Mouse (Mus musculus) thymus, adult 2 months (tissue): Measurements from ENCODE around the gene Flt3l. TPM values are rescaled to one million over a fixed set of nuclear protein-coding genes. Genes with fewer than 3 reads are reported as not detected.

Experiments
- DNase-seq: peaks from one replicate; pipeline ENCODE4 v3.0.0; 2021
- H3K27ac ChIP-seq: fragments of 200-500 bp; 2 replicates; pipeline ENCODE4 v1.5.1; 2012; ENCODE audit warnings: low read length, control low read depth; ENCODE audit not compliant: control insufficient read depth, insufficient read depth
- H3K27me3 ChIP-seq: fragments of 200-500 bp; 2 replicates; pipeline ENCODE4 v1.6.1; 2012; ENCODE audit warnings: mild to moderate bottlenecking, low read length, moderate library complexity, mixed read lengths; ENCODE audit not compliant: control insufficient read depth, insufficient read depth
- H3K36me3 ChIP-seq: fragments of 200-500 bp; 2 replicates; pipeline ENCODE4 v1.6.1; 2012; ENCODE audit warnings: mild to moderate bottlenecking, low read length, moderate library complexity; ENCODE audit not compliant: control insufficient read depth, insufficient read depth
- H3K4me1 ChIP-seq: fragments of 200-500 bp; replicated peaks from 2 replicates; pipeline ENCODE4 v1.6.1; 2012; ENCODE audit warnings: low read length; ENCODE audit not compliant: control insufficient read depth, insufficient read depth
- H3K4me3 ChIP-seq: fragments of 200-500 bp; 2 replicates; pipeline ENCODE4 v1.5.1; 2012; ENCODE audit warnings: mild to moderate bottlenecking, low read length, control low read depth, moderate library complexity; ENCODE audit not compliant: control insufficient read depth, insufficient read depth
- CTCF ChIP-seq: fragments of 200-500 bp; IDR thresholded peaks from 2 replicates; pipeline ENCODE4 v1.5.1; 2012; ENCODE audit warnings: mild to moderate bottlenecking, control low read depth, low read length, moderate library complexity, borderline replicate concordance; ENCODE audit not compliant: control insufficient read depth, poor library complexity, insufficient read depth; ENCODE audit errors: extremely low read depth
- POLR2A ChIP-seq: fragments of 200-500 bp; IDR thresholded peaks from 2 replicates; pipeline ENCODE4 v1.6.1; 2012; ENCODE audit warnings: mild to moderate bottlenecking, low read length, control low read depth, moderate library complexity; ENCODE audit not compliant: control insufficient read depth, poor library complexity, insufficient read depth; ENCODE audit errors: extremely low read depth
- WGBS: fragments of 180-500 bp; shearing (Covaris S2); methylation state at CpG from one replicate; pipeline ENCODE4 v1.1.7; 2018; 5-methylcytosine and 5-hydroxymethylcytosine counted together
- polyA plus RNA-seq: library from polyadenylated mRNA; depleted of rRNA; stranded (reverse); fragments of >200 nt; gene quantifications from 2 replicates; pipeline ENCODE4 v1.2.3, GENCODE M21; 2012; rRNA removed

Flt3l gene
- 177 and 207 TPM in 2 replicates for polyA plus RNA-seq

DNA sequence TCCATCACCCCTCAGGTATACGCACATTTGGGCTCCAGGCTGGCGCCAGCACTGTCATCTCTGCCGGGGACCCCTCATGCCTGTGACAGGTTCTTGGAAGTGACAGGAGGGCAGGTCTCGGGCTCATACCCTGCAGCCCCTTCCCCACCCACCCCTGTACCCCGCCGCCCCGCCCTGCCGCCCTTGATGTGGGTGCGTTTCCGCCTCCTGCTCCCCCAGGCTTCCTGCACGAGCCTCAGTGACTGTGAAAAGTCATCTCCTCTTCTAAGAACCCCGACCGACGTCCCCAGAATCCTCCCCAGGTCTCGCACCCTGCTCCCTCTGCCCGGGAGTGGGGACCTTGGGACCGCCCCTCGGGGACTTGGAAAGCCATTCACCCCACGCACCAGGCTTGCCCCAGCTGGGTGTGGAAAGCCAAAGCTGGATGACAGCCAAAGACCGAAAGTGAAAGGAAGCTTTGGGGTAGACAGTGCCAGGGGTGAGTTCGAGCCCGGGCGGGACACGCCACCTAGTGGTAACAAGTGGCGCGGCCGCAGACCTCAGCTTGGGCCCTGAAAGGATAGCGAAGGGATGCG is at the start of gene Flt3l, which contains the start of gene Gm45713:
Gene Flt3l, minus strand, starts transcription at position 440 of the 575 bp plus-strand sequence.
Gene Gm45713, minus strand, starts transcription at position 239 of the 575 bp plus-strand sequence.
- peak; percentile 89 for DNase-seq
- peaks cover 51% of the 10 kb centered on the region for H3K4me1 ChIP-seq
- WGBS: under 1% methylated on average over 29 of the region's 29 CpGs
- H3K27me3 ChIP-seq: no peaks in the 10 kb centered on the region
- peak; percentile 96 for TF ChIP-seq CTCF
- 0 out of 2 replicates have a peak, but pooled peaks have one; percentile 36 for TF ChIP-seq POLR2A
- H3K27ac ChIP-seq: peak within 1 kb of the TSS; percentile 95
- H3K36me3 ChIP-seq: no peaks in the 10 kb centered on the region
- peak within 1 kb of the TSS; percentile 89 for H3K4me3 ChIP-seq

DNA sequence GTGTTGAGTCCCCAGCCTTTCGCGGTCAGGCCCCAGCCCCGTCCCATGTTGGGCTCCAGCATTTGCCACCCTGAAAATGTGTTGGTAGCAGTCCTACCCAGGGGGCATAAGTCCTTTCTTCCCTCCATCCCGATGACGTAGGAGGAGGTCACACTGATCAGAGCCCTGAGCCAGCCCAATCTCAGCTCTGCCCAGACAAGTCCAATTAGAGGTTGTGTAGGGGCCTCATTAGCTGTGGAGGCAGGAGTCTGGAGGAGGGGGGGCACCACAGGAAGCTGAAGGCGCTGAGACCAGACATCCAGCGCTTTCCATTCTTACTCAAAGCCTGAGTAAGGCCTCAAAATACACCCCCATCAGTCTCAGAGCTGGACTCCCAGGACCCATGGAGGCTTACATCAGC is 49.7 kb upstream of the Flt3l start:
- WGBS: 87% methylated on average over 7 of the region's 7 CpGs
- Histone ChIP-seq H3K36me3 (no peaks in the 10 kb centered on the region), H3K4me1 (peaks cover 6% of the 10 kb centered on the region; the same call in 1 of the 2 replicates), H3K27ac (no peak overlapping the region), H3K27me3 (peaks cover 4% of the 10 kb centered on the region), H3K4me3 (no peak overlapping the region)
- TF ChIP-seq POLR2A (no peak), CTCF (no peak)
- no peak for DNase-seq

DNA sequence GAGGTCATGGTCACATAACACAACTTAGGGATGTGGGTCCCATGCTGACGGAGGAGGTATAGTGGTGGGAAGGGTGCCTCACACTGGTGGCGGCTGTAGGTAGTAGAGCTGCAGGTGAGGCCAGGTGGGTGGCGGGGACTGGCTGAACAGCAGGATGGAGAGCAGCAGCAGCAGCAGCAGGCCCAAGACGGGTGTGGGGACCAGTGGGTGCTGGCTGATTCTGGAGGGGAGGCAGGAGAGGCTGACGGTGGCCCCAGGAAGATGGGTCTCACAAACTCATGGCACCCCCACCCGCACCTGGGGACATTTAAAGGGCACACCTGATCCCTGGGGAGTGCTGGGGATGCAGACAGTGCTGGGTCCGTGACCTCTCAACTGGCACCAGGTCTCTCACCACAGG is 47.4 kb upstream of the Flt3l start:
- Histone ChIP-seq H3K27me3 (peaks cover 14% of the 10 kb centered on the region), H3K4me1 (peaks cover 6% of the 10 kb centered on the region; the same call in 1 of the 2 replicates), H3K36me3 (no peaks in the 10 kb centered on the region), H3K4me3 (no peak overlapping the region), H3K27ac (no peak overlapping the region)
- TF ChIP-seq POLR2A (no peak), CTCF (no peak)
- DNase-seq: no peak
- WGBS: 89% methylated on average over 7 of the region's 7 CpGs

DNA sequence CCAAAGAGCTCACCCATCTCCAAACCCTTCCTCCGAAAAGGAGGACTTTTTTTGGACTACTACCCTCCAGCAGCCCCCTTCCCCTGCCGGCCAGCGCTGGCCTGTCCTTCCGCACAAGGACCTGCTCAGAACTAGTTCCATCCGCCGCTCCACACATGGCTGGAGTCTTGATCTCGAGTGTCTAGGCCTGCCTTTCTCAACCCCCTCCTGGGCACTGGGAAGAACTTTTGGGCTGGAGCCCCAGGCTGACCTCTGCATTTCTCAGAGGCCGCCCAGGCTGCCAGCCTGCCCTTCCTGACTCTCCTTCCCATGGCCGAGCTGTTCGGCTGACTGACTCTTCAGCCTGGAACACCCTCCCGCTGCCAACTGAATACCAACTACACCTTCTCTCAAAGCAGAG is 46.4 kb upstream of the Flt3l start:
- no peaks in the 10 kb centered on the region for H3K36me3 ChIP-seq
- WGBS: 18% methylated on average over 11 of the region's 11 CpGs
- H3K4me3 ChIP-seq: peak overlapping the region; percentile 20; the same call in 1 of the 2 replicates
- peaks cover 14% of the 10 kb centered on the region for H3K27me3 ChIP-seq
- DNase-seq: no peak
- H3K4me1 ChIP-seq: peaks cover 6% of the 10 kb centered on the region; the same call in 1 of the 2 replicates
- no peak overlapping the region for H3K27ac ChIP-seq
- no peak for TF ChIP-seq CTCF
- TF ChIP-seq POLR2A: no peak

DNA sequence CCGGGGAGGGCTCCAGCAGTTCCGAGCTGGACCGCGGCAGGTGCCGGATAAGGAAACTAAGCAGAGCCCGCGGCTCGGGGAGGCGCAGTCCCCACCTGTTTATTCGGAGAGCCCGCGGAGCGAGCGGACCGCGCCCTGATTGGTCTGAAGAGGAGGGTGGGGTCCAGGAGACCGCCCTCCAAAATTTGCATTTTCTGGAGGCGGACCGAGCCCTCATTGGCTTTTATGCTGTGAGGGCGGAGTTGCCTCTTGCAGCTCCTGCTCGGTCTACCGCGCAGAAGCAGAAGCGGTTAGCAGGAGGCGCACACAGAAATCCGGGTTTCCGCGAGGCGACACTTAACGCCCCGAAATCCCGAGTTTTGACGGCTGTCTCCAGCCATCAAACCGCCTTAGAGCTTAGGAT is 46.0 kb upstream of the Flt3l start:
- peaks cover 6% of the 10 kb centered on the region; the same call in 1 of the 2 replicates for H3K4me1 ChIP-seq
- H3K36me3 ChIP-seq: no peaks in the 10 kb centered on the region
- peak overlapping the region; percentile 20; the same call in 1 of the 2 replicates for H3K4me3 ChIP-seq
- 1% methylated on average over 34 of the region's 34 CpGs for WGBS
- TF ChIP-seq CTCF (peak; percentile 41; the same call in 1 of the 2 replicates), POLR2A (peak; percentile 47; the same call in 1 of the 2 replicates)
- H3K27me3 ChIP-seq: peaks cover 15% of the 10 kb centered on the region
- H3K27ac ChIP-seq: no peak overlapping the region
- peak; percentile 86 for DNase-seq

DNA sequence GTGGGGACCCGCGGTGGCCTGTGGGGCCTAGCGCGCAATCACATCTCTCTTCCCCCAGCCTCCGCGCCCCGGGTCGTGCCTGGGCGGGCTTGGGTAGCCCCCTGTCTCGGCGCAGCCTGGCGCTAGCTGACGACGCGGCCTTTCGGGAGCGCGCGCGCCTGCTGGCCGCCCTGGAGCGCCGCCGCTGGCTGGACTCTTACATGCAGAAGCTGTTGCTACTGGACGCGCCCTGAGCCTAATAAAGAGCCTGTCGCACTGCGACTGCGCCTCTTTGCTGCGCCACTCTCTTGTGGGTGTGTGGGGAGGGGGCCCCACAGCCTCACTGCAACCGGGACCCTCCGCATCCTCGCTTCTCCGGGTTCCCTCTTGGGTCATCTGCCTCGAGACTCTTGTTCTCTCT is 45.3 kb upstream of the Flt3l start:
- Histone ChIP-seq H3K4me3 (no peak overlapping the region), H3K27me3 (peaks cover 21% of the 10 kb centered on the region), H3K4me1 (peaks cover 6% of the 10 kb centered on the region; the same call in 1 of the 2 replicates), H3K27ac (no peak overlapping the region), H3K36me3 (no peaks in the 10 kb centered on the region)
- no peak for DNase-seq
- TF ChIP-seq CTCF (no peak), POLR2A (no peak)
- WGBS: 10% methylated on average over 35 of the region's 35 CpGs
